Mouse (Mus musculus) MEL (cell line): ENCODE measurements around the gene Mif. TPM values are rescaled to one million over a fixed set of nuclear protein-coding genes. Genes with fewer than 3 reads are reported as not detected.

Experiments
- DNase-seq: peaks from one replicate; pipeline ENCODE4 v3.0.0; 2011; ENCODE audit warnings: low read depth, low spot score
- H3K27ac ChIP-seq: 2 replicates; pipeline ENCODE4 v1.5.1; 2012; ENCODE audit warnings: low read depth, mild to moderate bottlenecking, control low read depth, low read length, moderate library complexity; ENCODE audit not compliant: control insufficient read depth
- H3K27me3 ChIP-seq, 2 experiments: fragments of 150-350 bp in 1 of 2; sonication (generic) in 1 of 2; 2 replicates each; pipeline ENCODE4 v1.6.1; 2012; ENCODE audit warnings: low read length in 2 of 2, mild to moderate bottlenecking in 2 of 2, improper control_type of control experiment in 1 of 2, moderate library complexity in 1 of 2; ENCODE audit not compliant: insufficient read depth in 2 of 2, control insufficient read depth in 1 of 2
- H3K36me3 ChIP-seq, 2 experiments: 2 replicates each; pipeline ENCODE4 v1.6.1; 2012 to 2014; ENCODE audit warnings: low read length in 2 of 2, improper control_type of control experiment in 1 of 2, inconsistent platforms in 1 of 2, mild to moderate bottlenecking in 1 of 2; ENCODE audit not compliant: insufficient read depth in 2 of 2, control insufficient read depth in 1 of 2
- H3K4me1 ChIP-seq, 2 experiments: fragments of 150-350 bp in 1 of 2; sonication (generic) in 1 of 2; 2 replicates each; pipeline ENCODE4 v1.6.1; 2012; ENCODE audit warnings: low read length in 2 of 2, improper control_type of control experiment in 1 of 2, mild to moderate bottlenecking in 1 of 2; ENCODE audit not compliant: insufficient read depth in 2 of 2, control insufficient read depth in 1 of 2
- H3K4me3 ChIP-seq, 2 experiments: fragments of 150-350 bp in 1 of 2; sonication (generic) in 1 of 2; 2 replicates each; pipeline ENCODE4 v1.5.1; 2012; ENCODE audit warnings: low read depth in 2 of 2, low read length in 2 of 2, mild to moderate bottlenecking in 2 of 2, moderate library complexity in 2 of 2, control low read depth in 1 of 2, improper control_type of control experiment in 1 of 2; ENCODE audit not compliant: control insufficient read depth in 1 of 2, insufficient read depth in 1 of 2
- H3K79me2 ChIP-seq: 2 replicates; pipeline ENCODE4 v1.6.1; 2012; ENCODE audit warnings: mild to moderate bottlenecking, low read length, moderate library complexity; ENCODE audit not compliant: control insufficient read depth, poor library complexity, insufficient read depth
- H3K9ac ChIP-seq: 2 replicates; pipeline ENCODE4 v1.6.1; 2012; ENCODE audit warnings: low read depth, mild to moderate bottlenecking, control low read depth, low read length, moderate library complexity; ENCODE audit not compliant: control insufficient read depth, poor library complexity, severe bottlenecking
- H3K9me3 ChIP-seq: fragments of 150-350 bp; sonication (generic); replicated peaks from 2 replicates; pipeline ENCODE4 v1.6.1; 2012; ENCODE audit warnings: mild to moderate bottlenecking, low read length, improper control_type of control experiment, moderate library complexity; ENCODE audit not compliant: insufficient read depth
- BHLHE40 ChIP-seq: IDR thresholded peaks from 2 replicates; pipeline ENCODE4 v1.6.1; 2012; ENCODE audit warnings: low read depth, mild to moderate bottlenecking, inconsistent platforms, low read length, improper control_type of control experiment, borderline replicate concordance
- CHD1 ChIP-seq: IDR thresholded peaks from 2 replicates; pipeline ENCODE4 v1.6.1; 2012; ENCODE audit warnings: low read depth, mild to moderate bottlenecking, inconsistent platforms, low read length, improper control_type of control experiment
- CHD2 ChIP-seq: IDR thresholded peaks from 2 replicates; pipeline ENCODE4 v1.6.1; 2011; ENCODE audit warnings: low read length, improper control_type of control experiment
- CTCF ChIP-seq, 3 experiments: IDR thresholded peaks in 2 of 3; conservative IDR thresholded peaks in 1 of 3; 2 replicates each; pipeline ENCODE4 v1.5.1; 2011 to 2012; ENCODE audit warnings: low read length in 3 of 3, low read depth in 2 of 3, mild to moderate bottlenecking in 2 of 3, improper control_type of control experiment in 1 of 3, inconsistent platforms in 1 of 3, mixed read lengths in 1 of 3, moderate library complexity in 1 of 3; ENCODE audit not compliant: control insufficient read depth in 1 of 3, insufficient read depth in 1 of 3, poor library complexity in 1 of 3, severe bottlenecking in 1 of 3
- EP300 ChIP-seq, 2 experiments: IDR thresholded peaks; 2 replicates each; pipeline ENCODE4 v1.6.1; 2011; ENCODE audit warnings: improper control_type of control experiment in 2 of 2, low read length in 2 of 2, low read depth in 1 of 2, mild to moderate bottlenecking in 1 of 2
- ETS1 ChIP-seq: IDR thresholded peaks from 2 replicates; pipeline ENCODE4 v1.6.1; 2012; ENCODE audit warnings: low read depth, mild to moderate bottlenecking, inconsistent platforms, low read length, improper control_type of control experiment, moderate library complexity
- MAFK ChIP-seq: IDR thresholded peaks from 2 replicates; pipeline ENCODE4 v1.6.1; 2011; ENCODE audit warnings: low read depth, mild to moderate bottlenecking, low read length, improper control_type of control experiment, borderline replicate concordance
- MAZ ChIP-seq: IDR thresholded peaks from 2 replicates; pipeline ENCODE4 v1.6.1; 2012; ENCODE audit warnings: low read depth, mild to moderate bottlenecking, inconsistent platforms, low read length, improper control_type of control experiment
- MYB ChIP-seq: IDR thresholded peaks from 2 replicates; pipeline ENCODE4 v1.6.1; 2011; ENCODE audit warnings: mild to moderate bottlenecking, low read depth, low read length, improper control_type of control experiment
- MYC ChIP-seq: IDR thresholded peaks from 2 replicates; pipeline ENCODE4 v1.6.1; 2011; ENCODE audit warnings: low read depth, mild to moderate bottlenecking, low read length, improper control_type of control experiment, moderate library complexity
- POLR2A ChIP-seq, 2 experiments: IDR thresholded peaks; 2 replicates each; pipeline ENCODE4 v1.6.1; 2011 to 2012; ENCODE audit warnings: low read length in 2 of 2, mild to moderate bottlenecking in 2 of 2, control low read depth in 1 of 2, improper control_type of control experiment in 1 of 2, low read depth in 1 of 2, moderate library complexity in 1 of 2; ENCODE audit not compliant: control insufficient read depth in 1 of 2, insufficient read depth in 1 of 2, poor library complexity in 1 of 2
- POLR2AphosphoS2 ChIP-seq: IDR thresholded peaks from 2 replicates; pipeline ENCODE4 v1.6.1; 2011; ENCODE audit warnings: low read length, improper control_type of control experiment
- POLR2AphosphoS5 ChIP-seq: IDR thresholded peaks from 2 replicates; pipeline ENCODE4 v1.6.1; 2012; ENCODE audit warnings: low read depth, borderline replicate concordance, mild to moderate bottlenecking, inconsistent platforms, low read length, moderate library complexity, mixed read lengths
- RAD21 ChIP-seq: IDR thresholded peaks from 2 replicates; pipeline ENCODE4 v1.6.1; 2011; ENCODE audit warnings: mild to moderate bottlenecking, low read depth, low read length, improper control_type of control experiment
- RCOR1 ChIP-seq: IDR thresholded peaks from 2 replicates; pipeline ENCODE4 v1.6.1; 2012; ENCODE audit warnings: low read depth, mild to moderate bottlenecking, inconsistent platforms, low read length, improper control_type of control experiment
- SMC3 ChIP-seq: IDR thresholded peaks from 2 replicates; pipeline ENCODE4 v1.6.1; 2011; ENCODE audit warnings: low read depth, low read length, improper control_type of control experiment
- TAL1 ChIP-seq: IDR thresholded peaks from 2 replicates; pipeline ENCODE4 v1.6.1; 2012; ENCODE audit warnings: mild to moderate bottlenecking, inconsistent platforms, low read length, moderate library complexity, mixed read lengths
- TCF12 ChIP-seq: IDR thresholded peaks from 2 replicates; pipeline ENCODE4 v1.6.1; 2014; ENCODE audit warnings: low read depth, mild to moderate bottlenecking, inconsistent platforms, low read length, improper control_type of control experiment, moderate library complexity
- UBTF ChIP-seq: IDR thresholded peaks from 2 replicates; pipeline ENCODE4 v1.6.1; 2012; ENCODE audit warnings: low read depth, mild to moderate bottlenecking, inconsistent platforms, low read length, improper control_type of control experiment, moderate library complexity, borderline replicate concordance; ENCODE audit not compliant: insufficient read depth
- ZC3H11A ChIP-seq: IDR thresholded peaks from 2 replicates; pipeline ENCODE4 v1.6.1; 2012; ENCODE audit warnings: low read depth, mild to moderate bottlenecking, inconsistent platforms, low read length, improper control_type of control experiment
- ZMIZ1 ChIP-seq: IDR thresholded peaks from 2 replicates; pipeline ENCODE4 v1.6.1; 2012; ENCODE audit warnings: low read depth, mild to moderate bottlenecking, inconsistent platforms, low read length, improper control_type of control experiment, moderate library complexity
- ZNF384 ChIP-seq: IDR thresholded peaks from 2 replicates; pipeline ENCODE4 v1.6.1; 2012; ENCODE audit warnings: low read depth, mild to moderate bottlenecking, inconsistent platforms, low read length, improper control_type of control experiment
- polyA plus RNA-seq, 2 experiments: library from polyadenylated mRNA; stranded (reverse) in 1 of 2; unstranded in 1 of 2; fragments of >175 nt in 1 of 2; fragments of >200 nt in 1 of 2; gene quantifications; 2 replicates each; pipeline versions ENCODE4 v1.2.1 to v1.2.4; 2012; ENCODE audit warnings: low replicate concordance in 2 of 2, low read depth in 1 of 2; ENCODE audit not compliant: insufficient read length in 2 of 2, insufficient read depth in 1 of 2, missing spikeins in 1 of 2
- total RNA-seq: library from RNA; depleted of rRNA; stranded (reverse); fragments of 300-350 nt; gene quantifications from 2 replicates; pipeline ENCODE4 v1.2.3, GENCODE M21; 2012

The Mif gene
- total and polyA plus RNA-seq, 3 experiments = 817 to 2,606 (median 862) TPM

DNA sequence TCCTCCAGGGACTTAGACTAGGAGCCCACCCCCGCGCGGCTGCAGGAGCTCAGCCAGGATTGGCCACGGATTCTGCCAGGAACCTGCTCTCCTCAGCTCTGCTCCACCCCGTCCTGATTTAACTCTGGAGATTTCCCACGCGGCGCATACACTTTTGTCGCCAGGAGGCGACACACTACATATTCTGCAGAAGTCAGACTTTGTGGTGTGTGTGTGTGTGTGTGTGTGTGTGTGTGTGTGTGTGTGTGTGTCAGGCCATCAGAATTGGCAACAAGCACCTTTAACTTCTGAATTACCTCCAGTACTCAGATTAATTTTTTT, 23.2 kb upstream of the Mif start:
- no peak for TF ChIP-seq EP300 (IDR thresholded peaks at IDR 0.05; ENCODE audit: low read depth in 1 of 2, low read length in 2 of 2)
- no peak for TF ChIP-seq MAZ
- TF ChIP-seq CHD2 = no peak
- peak in 2 of 3 experiments; percentile 60 to 62; a peak in 5 of 6 replicates for TF ChIP-seq CTCF (IDR thresholded peaks at IDR 0.05 in 2 of 3, conservative IDR thresholded peaks at IDR 0.05 in 1 of 3; ENCODE audit: control insufficient read depth in 1 of 3, insufficient read depth in 1 of 3, low read depth in 2 of 3, low read length in 3 of 3, poor library complexity in 1 of 3, severe bottlenecking in 1 of 3)
- peak; percentile 51 for TF ChIP-seq ZC3H11A
- TF ChIP-seq UBTF = no peak
- TF ChIP-seq POLR2A (IDR thresholded peaks at IDR 0.05; ENCODE audit: control insufficient read depth in 1 of 2, insufficient read depth in 1 of 2, low read depth in 1 of 2, low read length in 2 of 2, poor library complexity in 1 of 2) = no peak
- TF ChIP-seq POLR2AphosphoS5 = no peak
- TF ChIP-seq RAD21 = peak; percentile 48
- TF ChIP-seq POLR2AphosphoS2 = no peak
- TF ChIP-seq MAFK = no peak
- TF ChIP-seq ZNF384 = peak; percentile 64
- no peak for TF ChIP-seq ZMIZ1
- peak; percentile 65 for TF ChIP-seq SMC3
- TF ChIP-seq MYC = no peak
- no peak for TF ChIP-seq RCOR1
- Histone ChIP-seq H3K4me3 (no peak overlapping the region), H3K9ac (no peak overlapping the region), H3K9me3 (no peaks in the 10 kb centered on the region), H3K79me2 (no peaks in the 10 kb centered on the region), H3K27me3 (no peaks in the 10 kb centered on the region), H3K4me1 (no peaks in the 10 kb centered on the region), H3K36me3 (no peaks in the 10 kb centered on the region), H3K27ac (no peak overlapping the region)
- DNase-seq = peak; percentile 51

DNA sequence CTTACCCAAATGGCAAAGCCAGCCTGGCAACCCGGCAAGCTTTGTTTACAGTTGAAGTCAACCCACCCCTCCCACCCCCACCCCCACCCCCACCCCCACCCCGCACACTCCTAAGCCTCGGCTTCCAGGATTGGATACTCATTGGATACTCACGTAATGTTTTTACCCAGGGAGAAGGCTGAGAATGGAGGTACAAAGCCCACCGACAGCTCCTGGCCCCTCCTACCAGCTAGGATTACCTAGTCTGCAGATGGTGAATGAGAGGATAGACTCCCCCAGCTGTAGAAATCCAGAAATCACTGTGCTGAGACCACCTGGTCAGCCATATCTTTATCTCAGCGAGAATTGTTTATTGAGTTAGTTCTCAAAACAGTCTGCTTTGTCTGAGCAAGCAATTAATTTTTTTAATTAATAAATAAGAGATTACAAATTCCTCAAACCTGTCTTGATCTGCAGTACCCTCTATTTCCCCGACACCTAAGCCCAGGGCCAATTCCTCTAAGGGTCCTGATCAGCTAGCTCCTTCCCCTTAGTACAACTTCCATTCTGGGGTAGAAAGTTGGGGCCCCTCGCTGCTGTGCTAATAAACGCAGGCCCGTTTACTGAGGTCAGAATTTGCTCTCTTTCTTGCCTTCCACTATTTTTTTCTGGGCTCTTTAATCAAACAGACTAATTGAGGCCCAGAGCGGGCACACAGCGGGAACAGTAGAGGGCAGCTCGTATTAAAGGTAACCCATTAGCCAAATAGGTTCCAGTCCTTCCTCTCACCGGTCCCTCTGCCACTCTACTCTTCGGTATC, 22.6 kb upstream of the Mif start:
- DNase-seq = no peak
- Histone ChIP-seq H3K9ac (no peak overlapping the region), H3K36me3 (no peaks in the 10 kb centered on the region), H3K4me3 (no peak overlapping the region), H3K4me1 (no peaks in the 10 kb centered on the region), H3K79me2 (no peaks in the 10 kb centered on the region), H3K27me3 (no peaks in the 10 kb centered on the region), H3K9me3 (no peaks in the 10 kb centered on the region), H3K27ac (no peak overlapping the region)
- TF ChIP-seq POLR2A (IDR thresholded peaks at IDR 0.05; ENCODE audit: control insufficient read depth in 1 of 2, insufficient read depth in 1 of 2, low read depth in 1 of 2, low read length in 2 of 2, poor library complexity in 1 of 2) (no peak), CHD1 (no peak), MYB (no peak), TAL1 (no peak), BHLHE40 (no peak), TCF12 (no peak), ETS1 (no peak), EP300 (IDR thresholded peaks at IDR 0.05; ENCODE audit: low read depth in 1 of 2, low read length in 2 of 2) (no peak), RCOR1 (no peak)
